Mouse (Mus musculus) spleen, postnatal 14 days (tissue): ENCODE measurements around the gene Spryd3.

Experiments
- DNase-seq, 2 experiments: peaks; one replicate each; pipeline ENCODE4 v3.0.0; 2021 to 2022; ENCODE audit warnings: low spot score in 2 of 2

The Spryd3 gene

DNA sequence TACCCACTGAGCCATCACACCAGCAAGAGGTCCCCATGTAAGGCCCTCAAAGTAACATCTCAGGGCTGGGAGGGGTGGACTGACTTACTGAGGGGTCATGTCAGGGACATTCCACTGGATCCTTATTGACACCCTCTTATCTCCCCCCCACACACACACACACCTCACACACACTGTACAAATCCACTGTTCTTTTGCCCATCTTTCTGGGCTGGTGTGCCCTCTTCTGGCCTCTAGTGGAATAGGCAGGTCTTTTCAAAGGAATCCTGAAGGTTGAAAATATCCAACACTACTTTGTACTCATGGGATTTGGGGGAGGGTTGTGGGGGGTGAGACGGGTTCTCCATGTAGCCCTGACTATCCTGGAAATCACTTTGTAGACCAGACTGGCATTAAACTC is 10.8 kb upstream of the Spryd3 start:
- DNase-seq = no peak

GRCm38 (mm10) chr15:102146089-102146488 is 10.1 kb upstream of the Spryd3 start:
- no peak for DNase-seq

- DNase-seq = no peak
These were observed 9.3 kb upstream of the Spryd3 start for GRCm38 (mm10) chr15:102145330-102145729.

GRCm38 (mm10) chr15:102144726-102145125 is 8.7 kb upstream of the Spryd3 start:
- DNase-seq = no peak

DNA sequence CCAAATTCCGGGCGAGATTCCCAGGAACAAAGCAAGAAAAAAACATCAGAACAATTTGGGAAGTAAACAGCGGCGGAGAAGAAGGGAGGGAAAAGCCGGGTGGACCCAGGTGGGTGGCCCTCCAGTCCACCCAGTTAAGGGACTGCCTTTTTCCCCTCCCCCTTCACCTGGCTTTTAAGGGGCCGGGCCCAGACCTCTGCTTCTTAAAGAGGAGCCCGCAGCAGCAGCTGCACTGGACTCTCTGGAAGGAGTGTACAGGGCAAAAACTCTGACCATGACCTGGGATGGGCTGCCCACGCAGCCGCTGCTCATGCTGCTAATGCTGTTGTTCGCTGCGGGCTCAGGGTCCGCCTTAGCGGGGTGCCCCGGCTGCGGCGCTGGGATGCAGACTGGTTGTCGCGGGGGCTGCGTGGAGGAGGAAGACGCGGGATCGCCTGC is 8.3 kb upstream of the Spryd3 start, which contains the start of gene Igfbp6:
TSS of gene Igfbp6 (plus strand) at position 89 of the 438 bp plus-strand sequence.
- DNase-seq = no peak

DNA sequence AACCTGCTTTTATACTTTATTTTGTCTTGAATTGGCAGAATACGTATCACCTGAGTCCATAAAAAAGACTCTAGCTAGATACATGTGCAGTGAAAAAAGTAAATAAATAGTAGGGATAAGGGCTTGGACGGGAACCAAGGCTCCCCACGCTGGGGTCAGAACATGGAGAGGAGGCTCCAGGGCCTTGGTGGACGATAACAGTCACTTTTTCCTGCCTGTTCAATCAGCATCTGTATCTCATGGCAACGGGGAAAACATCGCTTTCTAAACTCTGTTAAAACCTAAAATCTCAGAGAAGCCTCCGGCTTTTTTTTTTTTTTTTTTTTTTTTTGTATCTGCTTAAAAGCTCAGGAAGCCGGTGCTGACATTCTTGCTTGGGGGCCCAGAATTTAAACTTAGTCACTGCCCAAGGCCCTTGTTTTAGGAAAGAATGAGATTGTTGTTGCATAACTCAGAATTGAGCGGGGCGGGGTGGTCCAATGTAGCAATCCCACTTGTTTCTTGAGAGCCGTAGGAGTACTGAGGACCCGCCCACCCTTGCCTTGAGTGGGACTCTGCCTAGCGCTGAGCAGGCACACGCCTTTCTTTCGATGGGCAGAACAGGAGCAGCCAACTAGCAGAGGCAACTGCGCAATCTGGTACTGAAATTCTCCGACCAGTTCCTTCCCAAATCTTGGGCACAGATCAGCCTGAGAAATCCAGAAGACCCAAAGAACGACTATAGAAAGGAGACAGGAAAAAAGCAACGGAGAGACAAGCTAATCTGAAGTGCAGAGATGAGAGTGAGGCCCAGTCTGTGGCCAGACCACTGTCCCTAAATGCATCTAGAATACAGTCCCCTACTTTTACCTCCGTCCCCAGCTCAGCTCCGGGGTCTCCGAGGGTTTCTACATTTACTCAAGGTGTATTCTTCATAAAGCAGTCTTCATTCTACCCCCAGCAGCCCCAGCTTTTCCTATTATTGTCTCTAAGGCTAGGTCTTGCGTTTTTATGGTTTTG is 7.2 kb upstream of the Spryd3 start:
- DNase-seq = no peak

DNA sequence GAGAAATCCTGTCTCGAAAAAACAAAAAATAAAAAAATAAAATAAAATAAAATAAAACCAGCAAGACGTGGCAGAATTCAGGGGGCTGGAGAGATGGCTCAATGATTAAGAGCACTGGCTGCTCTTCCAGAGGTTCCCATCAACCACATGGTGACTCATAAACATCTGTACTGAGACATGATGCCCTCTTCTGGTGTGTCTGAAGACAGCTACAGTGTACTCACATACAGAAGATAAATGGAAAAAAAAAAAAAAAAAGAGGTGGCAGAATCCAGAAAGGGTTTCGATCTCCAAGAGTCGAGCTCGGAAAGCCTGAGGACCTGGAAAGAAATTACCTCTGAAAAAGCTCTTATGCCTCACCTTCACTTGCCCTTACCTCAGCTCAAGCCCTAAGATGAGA is 5.1 kb upstream of the Spryd3 start:
- no peak for DNase-seq

DNA sequence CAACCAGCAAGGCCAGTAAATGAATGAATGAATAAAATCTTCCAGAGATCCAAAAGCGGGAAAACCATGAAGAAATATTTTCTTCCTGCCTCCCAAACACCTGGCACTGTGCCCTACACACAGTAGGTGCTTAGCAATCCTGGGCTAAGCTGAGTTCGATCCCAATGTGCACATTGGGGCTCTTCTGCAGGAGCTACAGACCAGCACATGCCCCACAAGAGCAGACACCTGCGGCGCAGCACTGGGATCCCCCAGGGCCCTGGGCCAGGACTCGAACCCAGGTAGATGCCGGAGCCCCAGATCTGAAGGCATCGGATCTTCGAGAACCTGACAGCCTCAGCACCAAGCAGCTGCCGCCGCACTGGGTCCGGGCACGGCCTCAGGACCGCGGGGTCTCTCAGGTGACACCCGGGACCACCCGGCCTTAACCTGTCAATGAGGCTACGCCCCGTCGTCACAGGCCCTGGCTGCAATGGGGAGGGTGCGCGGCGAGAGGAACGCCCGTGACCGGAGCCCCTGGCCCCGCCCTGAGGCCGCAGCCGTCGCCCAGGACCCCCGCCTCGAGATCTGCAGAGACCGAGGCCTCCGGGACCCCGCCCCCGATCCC is 409 bp downstream of the Spryd3 start:
- peak in 1 of 2 experiments; percentile 13 for DNase-seq

DNA sequence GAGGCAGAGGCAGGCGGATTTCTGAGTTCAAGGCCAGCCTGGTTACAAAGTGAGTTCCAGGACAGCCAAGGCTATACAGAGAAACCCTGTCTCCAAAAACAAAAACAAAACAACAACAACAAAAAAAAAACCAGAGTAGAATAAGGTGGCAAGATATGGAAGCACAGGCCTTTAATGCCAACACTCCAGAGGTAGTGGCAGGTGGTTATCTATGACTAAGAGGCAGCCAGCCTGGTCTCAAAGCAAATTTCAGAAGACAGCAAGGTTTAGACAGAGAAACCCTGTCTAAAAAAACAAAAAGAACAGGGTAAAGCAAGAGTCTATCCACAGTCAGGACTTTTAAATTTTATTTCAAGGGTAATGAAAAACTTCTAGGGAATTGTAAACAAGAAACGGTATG is 1.3 kb downstream of the Spryd3 start:
- no peak for DNase-seq

DNA sequence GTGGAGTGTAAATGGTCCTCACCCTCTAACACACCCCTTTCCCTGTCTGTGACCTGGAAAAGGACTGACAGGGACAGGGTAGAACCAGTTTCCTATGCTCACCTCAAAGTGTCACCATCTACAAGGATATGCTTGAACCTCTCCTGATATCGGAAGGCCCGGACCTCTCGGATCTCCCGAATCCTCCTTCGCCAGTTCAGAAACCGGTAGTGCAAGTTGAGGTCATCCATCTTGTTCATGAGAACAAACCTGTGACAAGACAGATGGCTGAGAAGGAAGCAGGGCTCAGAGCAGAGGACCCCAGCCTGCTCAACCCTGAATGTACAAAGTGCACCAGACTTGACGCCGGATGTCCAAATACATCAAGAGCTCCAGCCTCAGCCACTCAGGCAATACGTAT is 2.7 kb downstream of the Spryd3 start:
- no peak for DNase-seq

DNA sequence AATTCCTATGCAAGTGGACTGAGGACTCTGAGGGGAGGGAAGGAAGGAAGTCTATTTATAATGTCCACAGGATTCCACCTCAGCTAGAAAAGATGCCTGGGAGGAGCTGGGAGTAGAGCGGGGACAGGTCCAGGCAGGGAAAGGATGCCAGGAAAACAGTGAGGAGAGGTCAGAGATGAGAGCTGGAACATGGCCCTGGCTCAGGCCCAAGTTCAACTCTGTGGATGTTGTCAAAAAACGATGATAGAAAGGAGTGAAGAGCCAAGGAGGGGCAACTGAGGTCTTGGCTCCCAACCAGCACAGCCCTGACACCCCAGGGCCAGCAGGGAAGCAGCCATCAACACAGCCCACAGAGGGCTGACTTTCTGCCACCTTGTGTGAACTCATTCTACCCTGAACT is 9.7 kb downstream of the Spryd3 start:
- DNase-seq = no peak

DNA sequence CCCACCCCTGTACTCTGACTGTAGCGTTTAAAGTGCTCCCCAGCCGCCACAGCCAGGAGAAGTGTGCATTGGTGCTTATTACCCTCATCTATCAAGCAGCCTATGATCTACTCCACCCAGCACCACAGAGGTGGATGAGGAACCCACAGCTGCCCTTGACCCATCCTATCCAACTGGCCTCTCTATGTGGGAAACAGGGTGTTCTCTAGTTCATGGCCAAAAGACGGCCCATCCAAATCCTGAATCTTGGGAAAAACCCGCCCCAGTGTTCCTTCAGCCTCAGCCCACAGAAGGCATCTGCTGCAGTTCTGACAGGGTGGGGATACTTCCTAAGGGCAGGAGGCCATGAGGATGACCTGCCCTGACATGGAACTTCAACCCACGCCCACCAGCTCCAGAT is 15.5 kb downstream of the Spryd3 start:
- no peak for DNase-seq

DNA sequence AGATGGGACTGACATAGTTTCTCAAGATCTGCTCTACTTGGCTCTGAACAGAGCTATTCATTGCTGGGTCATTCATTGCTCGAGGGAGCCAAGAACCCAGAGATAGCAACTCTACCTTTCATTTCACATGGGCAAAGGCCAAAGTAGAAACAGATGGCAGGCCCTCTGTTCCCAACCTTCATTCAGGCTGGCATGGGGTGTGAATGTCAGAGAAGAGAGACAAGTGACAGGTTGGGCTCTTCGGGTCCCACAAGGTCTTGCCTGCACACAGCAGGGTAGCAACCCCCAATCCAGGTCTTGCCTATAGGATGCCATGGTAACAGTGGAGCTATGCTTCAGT is 16.2 kb downstream of the Spryd3 start:
- no peak for DNase-seq

- no peak for DNase-seq
These were observed 16.8 kb downstream of the Spryd3 start for GRCm38 (mm10) chr15:102119121-102119830.

DNA sequence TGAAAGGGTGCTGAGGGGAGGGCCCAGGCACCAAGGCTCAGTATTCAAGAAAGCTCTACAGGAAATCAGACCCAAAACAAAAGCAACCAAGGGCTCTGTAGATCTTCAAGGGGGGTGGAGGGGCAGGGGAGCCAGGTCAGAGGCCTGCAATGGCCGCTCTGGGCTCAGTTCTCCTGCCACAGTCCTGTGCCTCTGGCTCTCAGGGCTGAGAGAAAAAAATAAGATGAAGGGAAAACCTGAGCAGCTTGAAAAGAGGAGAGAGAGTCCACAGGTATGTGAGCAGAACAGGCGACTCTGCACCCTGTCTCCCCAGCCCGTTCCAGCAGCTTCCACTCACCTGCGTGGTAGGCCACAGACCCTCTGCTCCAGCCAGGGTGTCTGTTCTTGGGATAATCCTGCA is 17.4 kb downstream of the Spryd3 start:
- no peak for DNase-seq

DNA sequence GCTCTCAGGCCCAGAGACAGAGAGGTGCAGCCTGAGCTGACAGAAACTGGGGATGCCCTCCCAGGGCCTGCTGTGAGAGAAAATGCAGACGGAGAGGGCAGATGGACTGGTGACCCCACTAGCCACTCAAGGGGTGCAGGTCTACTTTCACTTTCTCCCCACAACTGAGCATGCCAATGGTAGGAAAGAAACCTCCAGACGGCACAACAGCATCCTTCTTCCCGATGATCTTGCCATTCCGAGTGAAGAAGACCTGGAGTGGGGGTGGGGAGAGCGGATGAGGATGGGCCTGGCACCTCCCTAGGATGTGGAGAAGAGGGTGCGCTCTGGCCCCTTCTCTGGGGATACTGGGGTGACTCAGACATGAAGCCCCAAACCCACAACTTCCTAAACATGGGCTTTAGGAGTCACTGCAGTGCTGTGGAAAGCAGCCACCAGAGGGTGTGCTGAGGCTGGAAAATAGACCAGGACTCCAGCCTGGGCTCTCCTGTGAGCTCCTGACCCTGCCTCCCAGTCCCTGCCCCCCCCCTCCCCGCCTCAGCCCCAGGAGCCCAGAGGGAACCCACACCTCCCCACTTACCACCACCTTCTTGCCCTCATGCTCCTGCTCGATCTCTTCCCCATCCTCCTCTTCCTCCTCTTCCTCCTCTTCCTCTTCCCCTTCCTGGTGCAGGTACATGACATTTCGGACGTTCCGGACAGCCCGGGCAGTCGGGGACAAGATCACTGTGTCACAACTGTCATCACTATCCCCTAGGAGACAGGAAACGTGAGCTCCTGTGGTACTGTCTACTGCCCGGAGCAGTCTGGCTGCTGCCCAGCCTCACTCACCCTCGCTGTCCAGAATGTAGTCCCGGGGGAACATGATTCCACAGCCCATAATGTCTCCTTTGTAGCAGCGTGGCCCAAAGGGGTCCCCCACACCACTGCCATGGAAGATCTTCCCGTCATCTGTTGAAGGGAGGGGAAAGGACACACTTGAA is 18.3 kb downstream of the Spryd3 start:
- DNase-seq = no peak

GRCm38 (mm10) chr15:102116753-102117415 is 19.1 kb downstream of the Spryd3 start:
- DNase-seq = no peak

DNA sequence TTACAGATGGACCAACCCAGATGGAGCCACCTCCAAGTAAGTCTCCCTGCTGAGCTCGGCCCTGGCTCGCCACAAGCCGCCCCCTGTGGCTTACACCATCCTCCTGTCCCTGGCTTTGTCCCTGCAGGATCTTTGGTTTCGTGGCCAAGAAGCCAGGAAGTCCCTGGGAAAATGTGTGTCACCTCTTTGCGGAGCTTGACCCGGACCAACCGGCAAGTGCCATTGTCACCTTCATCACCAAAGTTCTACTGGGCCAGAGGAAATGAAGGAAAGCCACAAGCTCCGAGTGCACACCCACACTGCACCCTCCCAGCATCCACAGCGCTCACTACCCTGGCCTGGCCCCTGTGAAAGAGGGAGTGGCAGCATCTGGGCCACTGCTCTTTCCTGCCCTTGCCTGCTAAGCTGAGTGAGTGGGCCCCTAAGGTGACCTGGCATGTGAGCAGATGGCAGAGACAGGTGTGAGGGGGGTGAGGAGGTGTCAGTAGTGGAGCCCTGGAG is 20.3 kb downstream of the Spryd3 start:
- no peak for DNase-seq

- DNase-seq = no peak
These were observed 21.3 kb downstream of the Spryd3 start for GRCm38 (mm10) chr15:102114651-102115260.

DNA sequence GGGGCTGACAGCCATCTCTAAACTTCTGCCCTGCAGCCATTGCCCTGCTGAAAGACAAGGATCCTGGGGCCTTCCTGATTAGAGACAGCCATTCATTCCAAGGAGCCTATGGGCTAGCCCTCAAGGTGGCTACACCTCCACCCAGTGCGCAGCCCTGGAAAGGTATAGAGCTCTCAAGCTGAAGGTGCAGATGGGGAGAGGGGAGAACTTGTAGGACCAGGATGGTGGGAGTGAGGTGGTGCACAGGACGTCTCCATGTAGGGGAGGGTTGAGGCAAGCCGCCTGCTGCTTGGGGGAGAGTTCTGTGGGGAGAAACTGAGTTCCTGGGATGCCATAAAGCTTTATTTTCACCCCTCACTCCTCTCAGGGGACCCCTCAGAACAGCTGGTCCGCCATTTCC is 22.4 kb downstream of the Spryd3 start:
- no peak for DNase-seq
